Mouse (Mus musculus): ENCODE results near the gene Cenpb.
A peak's percentile ranks its signal among the peaks of the same experiment; 100 is the strongest.

Gene Cenpb

GRCm38 (mm10) chr2:131200710-131201109 lies 20.8 kb upstream of the Cenpb start:
- DNase-seq (ENCODE audit: low spot score in 2 of 2) = no peak

GRCm38 (mm10) chr2:131196606-131197316 lies 16.9 kb upstream of the Cenpb start:
- DNase-seq (ENCODE audit: low spot score in 2 of 2) = no peak

- no peak for DNase-seq (ENCODE audit: low spot score in 2 of 2)
Observed at GRCm38 (mm10) chr2:131191005-131191390, 11.1 kb upstream of the Cenpb start.

GRCm38 (mm10) chr2:131190344-131191004 lies 10.6 kb upstream of the Cenpb start:
- no peak for DNase-seq (ENCODE audit: low spot score in 2 of 2)

GRCm38 (mm10) chr2:131189521-131190309 lies 9.8 kb upstream of the Cenpb start:
- DNase-seq (ENCODE audit: low spot score in 2 of 2) = no peak

- no peak for DNase-seq (ENCODE audit: low spot score in 2 of 2)
Observed at GRCm38 (mm10) chr2:131188311-131188710, 8.4 kb upstream of the Cenpb start.

- no peak for DNase-seq (ENCODE audit: low spot score in 2 of 2)
Observed at GRCm38 (mm10) chr2:131187602-131187922, 7.7 kb upstream of the Cenpb start.

- DNase-seq (ENCODE audit: low spot score in 2 of 2) = peak; percentile 87 to 88
Observed at GRCm38 (mm10) chr2:131186771-131187601, 7.1 kb upstream of the Cenpb start, which contains the start of the genes Cdc25b and Spef1. Gene Cdc25b (plus strand): TSS chr2:131186949. Gene Spef1 (minus strand): TSS chr2:131187282.

- no peak for DNase-seq (ENCODE audit: low spot score in 2 of 2)
Observed at GRCm38 (mm10) chr2:131186343-131186742, 6.5 kb upstream of the Cenpb start.

GRCm38 (mm10) chr2:131179246-131179886 lies 501 bp downstream of the Cenpb start:
- peak; percentile 76 to 86 for DNase-seq (ENCODE audit: low spot score in 2 of 2)

- peak; percentile 49 to 64 for DNase-seq (ENCODE audit: low spot score in 2 of 2)
Observed at GRCm38 (mm10) chr2:131178828-131179245, 1.0 kb downstream of the Cenpb start.

- no peak for DNase-seq (ENCODE audit: low spot score in 2 of 2)
Observed at GRCm38 (mm10) chr2:131177932-131178331, 1.9 kb downstream of the Cenpb start.

GRCm38 (mm10) chr2:131176491-131176890 lies 3.4 kb downstream of the Cenpb start:
- no peak for DNase-seq (ENCODE audit: low spot score in 2 of 2)

- no peak for DNase-seq (ENCODE audit: low spot score in 2 of 2)
Observed at GRCm38 (mm10) chr2:131175945-131176309, 3.9 kb downstream of the Cenpb start.

- DNase-seq (ENCODE audit: low spot score in 2 of 2) = no peak
Observed at GRCm38 (mm10) chr2:131175286-131175944, 4.5 kb downstream of the Cenpb start.

- DNase-seq (ENCODE audit: low spot score in 2 of 2) = peak; percentile 76 to 85
Observed at GRCm38 (mm10) chr2:131174700-131175099, 5.2 kb downstream of the Cenpb start.

- DNase-seq (ENCODE audit: low spot score in 2 of 2) = no peak
Observed at GRCm38 (mm10) chr2:131172322-131172721, 7.5 kb downstream of the Cenpb start.

- DNase-seq (ENCODE audit: low spot score in 2 of 2) = peak; percentile 80 to 85
Observed at GRCm38 (mm10) chr2:131171401-131172104, 8.3 kb downstream of the Cenpb start.

- DNase-seq (ENCODE audit: low spot score in 2 of 2) = no peak
Observed at GRCm38 (mm10) chr2:131170936-131171335, 8.9 kb downstream of the Cenpb start.

- no peak for DNase-seq (ENCODE audit: low spot score in 2 of 2)
Observed at GRCm38 (mm10) chr2:131168914-131169313, 11.0 kb downstream of the Cenpb start.

Measured in right cerebral cortex, postnatal 10 days (tissue).